Mouse (Mus musculus) small intestine, adult 2 months (tissue): ENCODE data around the gene Gm21411.

Experiments used
- CTCF ChIP-seq: fragments of 200-500 bp; IDR thresholded peaks from 2 replicates; pipeline ENCODE4 v1.5.1; 2012; ENCODE audit warnings: low read depth, mild to moderate bottlenecking, control low read depth, inconsistent platforms, low read length, moderate library complexity, mixed read lengths; ENCODE audit not compliant: insufficient replicate concordance, insufficient read length; ENCODE audit errors: extremely low read depth
- POLR2A ChIP-seq: fragments of 200-500 bp; IDR thresholded peaks from 2 replicates; pipeline ENCODE4 v1.6.1; 2012; ENCODE audit warnings: low read depth, mild to moderate bottlenecking, control low read depth, inconsistent platforms, low read length, moderate library complexity

DNA sequence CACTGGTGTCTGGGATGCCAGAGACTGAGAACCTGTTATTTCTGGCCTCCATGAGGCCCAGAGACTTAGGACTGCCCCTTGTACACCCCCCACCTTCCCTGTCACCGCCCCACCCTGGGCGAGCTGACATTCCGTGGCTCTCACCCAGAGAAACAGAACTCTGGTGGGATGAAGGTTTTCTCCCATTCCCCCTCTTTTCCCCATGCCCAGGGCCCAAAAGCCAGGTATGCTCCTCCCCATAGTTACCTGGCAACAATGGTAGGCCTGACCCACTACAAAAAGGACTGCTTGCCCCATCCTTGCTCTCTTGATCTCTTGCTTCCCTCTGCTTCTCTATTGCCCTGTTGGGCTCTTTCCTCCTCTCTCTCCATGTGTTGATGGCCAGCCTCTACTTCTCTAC is 5.8 kb upstream of the Gm21411 start:
- no peak for TF ChIP-seq CTCF
- TF ChIP-seq POLR2A: no peak
